Mouse (Mus musculus): Measurements from ENCODE around the gene Plxdc1. TPM values are rescaled to one million over a fixed set of nuclear protein-coding genes. Genes with fewer than 3 reads are reported as not detected.

Gene Plxdc1
- polyA plus RNA-seq (2015; fragmentation: Nextera tagmentation; extraction: Ambion mirVana), result 0.18 and 0.34 TPM in 2 replicates

GRCm38 (mm10) chr11:97985727-97986677 lies at the start of gene Plxdc1:
Plxdc1 (minus strand) TSS chr11:97986444.
- ATAC-seq (ENCODE audit: insufficient number of reproducible peaks, insufficient read depth, low FRiP score, low TSS enrichment, low read depth), result no peak
- WGBS, result 2% methylated on average over 62 of the region's 74 CpGs
- Histone ChIP-seq H3K27me3 (peaks cover 42% of the 10 kb centered on the region), H3K9ac (peak within 1 kb of the TSS; percentile 73), H3K36me3 (no peaks in the 10 kb centered on the region), H3K4me3 (peak within 1 kb of the TSS; percentile 71), H3K4me2 (peak within 1 kb of the TSS; percentile 89), H3K27ac (no peak within 1 kb of the TSS), H3K9me3 (no peaks in the 10 kb centered on the region), H3K4me1 (peaks cover 35% of the 10 kb centered on the region)

- Histone ChIP-seq H3K4me2 (peak overlapping the region; percentile 76), H3K9me3 (no peaks in the 10 kb centered on the region), H3K4me3 (peak overlapping the region; percentile 39), H3K36me3 (peaks cover 4% of the 10 kb centered on the region), H3K27ac (no peak overlapping the region), H3K9ac (peak overlapping the region; percentile 59), H3K27me3 (peaks cover 32% of the 10 kb centered on the region), H3K4me1 (peaks cover 25% of the 10 kb centered on the region)
- no peak for ATAC-seq (ENCODE audit: insufficient number of reproducible peaks, insufficient read depth, low FRiP score, low TSS enrichment, low read depth)
- under 1% methylated on average over 27 of the region's 27 CpGs for WGBS
Measured at GRCm38 (mm10) chr11:98035977-98036377, 49.7 kb upstream of the Plxdc1 start.

GRCm38 (mm10) chr11:98034840-98035239 lies 48.6 kb upstream of the Plxdc1 start:
- Histone ChIP-seq H3K9me3 (no peaks in the 10 kb centered on the region), H3K9ac (peak overlapping the region; percentile 51), H3K4me3 (no peak overlapping the region), H3K27ac (no peak overlapping the region), H3K27me3 (peaks cover 32% of the 10 kb centered on the region), H3K4me2 (no peak overlapping the region), H3K36me3 (peaks cover 16% of the 10 kb centered on the region), H3K4me1 (peaks cover 25% of the 10 kb centered on the region)
- no peak for ATAC-seq (ENCODE audit: insufficient number of reproducible peaks, insufficient read depth, low FRiP score, low TSS enrichment, low read depth)
- 27% methylated on average over 4 of the region's 4 CpGs for WGBS

GRCm38 (mm10) chr11:98034061-98034460 lies 47.8 kb upstream of the Plxdc1 start:
- Histone ChIP-seq H3K36me3 (peaks cover 24% of the 10 kb centered on the region), H3K4me2 (no peak overlapping the region), H3K27me3 (peaks cover 32% of the 10 kb centered on the region), H3K27ac (no peak overlapping the region), H3K9ac (no peak overlapping the region), H3K9me3 (no peaks in the 10 kb centered on the region), H3K4me1 (peaks cover 25% of the 10 kb centered on the region), H3K4me3 (no peak overlapping the region)
- WGBS, result 81% methylated on average over 5 of the region's 5 CpGs
- no peak for ATAC-seq (ENCODE audit: insufficient number of reproducible peaks, insufficient read depth, low FRiP score, low TSS enrichment, low read depth)

GRCm38 (mm10) chr11:98031443-98031770 lies 45.2 kb upstream of the Plxdc1 start:
- peaks cover 13% of the 10 kb centered on the region for H3K27me3 ChIP-seq
- H3K4me2 ChIP-seq, result no peak overlapping the region
- H3K4me3 ChIP-seq, result no peak overlapping the region
- H3K27ac ChIP-seq, result no peak overlapping the region
- peaks cover 29% of the 10 kb centered on the region for H3K4me1 ChIP-seq
- no peak overlapping the region for H3K9ac ChIP-seq
- peaks cover 34% of the 10 kb centered on the region for H3K36me3 ChIP-seq
- no peak for ATAC-seq (ENCODE audit: insufficient number of reproducible peaks, insufficient read depth, low FRiP score, low TSS enrichment, low read depth)
- no peaks in the 10 kb centered on the region for H3K9me3 ChIP-seq
- WGBS, result 4% methylated on average over 5 of the region's 5 CpGs

- no peak overlapping the region; the same call in 1 of the 2 replicates for H3K4me3 ChIP-seq
Measured at GRCm38 (mm10) chr11:98030701-98031442, 44.6 kb upstream of the Plxdc1 start.

GRCm38 (mm10) chr11:98027785-98028184 lies 41.5 kb upstream of the Plxdc1 start:
- peaks cover 24% of the 10 kb centered on the region for H3K4me1 ChIP-seq
- 15% methylated on average over 7 of the region's 7 CpGs for WGBS
- H3K4me3 ChIP-seq, result peak overlapping the region; percentile 99
- H3K9me3 ChIP-seq, result no peaks in the 10 kb centered on the region
- peak overlapping the region; percentile 100 for H3K9ac ChIP-seq
- no peak overlapping the region for H3K27ac ChIP-seq
- no peak for ATAC-seq (ENCODE audit: insufficient number of reproducible peaks, insufficient read depth, low FRiP score, low TSS enrichment, low read depth)
- no peaks in the 10 kb centered on the region for H3K27me3 ChIP-seq
- peak overlapping the region; percentile 92 for H3K4me2 ChIP-seq
- peaks cover 34% of the 10 kb centered on the region for H3K36me3 ChIP-seq

More at GRCm38 (mm10) chr11:98030701-98031442, 44.6 kb upstream of the Plxdc1 start:
- WGBS, result 47% methylated on average over 5 of the region's 5 CpGs
- peaks cover 26% of the 10 kb centered on the region for H3K4me1 ChIP-seq
- no peaks in the 10 kb centered on the region for H3K9me3 ChIP-seq
- H3K4me2 ChIP-seq, result no peak overlapping the region
- no peak overlapping the region for H3K27ac ChIP-seq
- H3K27me3 ChIP-seq, result peaks cover 8% of the 10 kb centered on the region
- no peak overlapping the region for H3K9ac ChIP-seq
- no peak for ATAC-seq (ENCODE audit: insufficient number of reproducible peaks, insufficient read depth, low FRiP score, low TSS enrichment, low read depth)
- peaks cover 34% of the 10 kb centered on the region for H3K36me3 ChIP-seq

- WGBS, result under 1% methylated on average over 18 of the region's 18 CpGs
- Histone ChIP-seq H3K9ac (peak overlapping the region; percentile 100), H3K9me3 (no peaks in the 10 kb centered on the region), H3K4me3 (peak overlapping the region; percentile 99), H3K36me3 (peaks cover 34% of the 10 kb centered on the region), H3K27ac (peak overlapping the region; percentile 94), H3K4me1 (peaks cover 24% of the 10 kb centered on the region), H3K4me2 (peak overlapping the region; percentile 92), H3K27me3 (no peaks in the 10 kb centered on the region)
- ATAC-seq (ENCODE audit: insufficient number of reproducible peaks, insufficient read depth, low FRiP score, low TSS enrichment, low read depth), result no peak
Measured at GRCm38 (mm10) chr11:98027297-98027688, 41.0 kb upstream of the Plxdc1 start.

GRCm38 (mm10) chr11:98026570-98027296 lies 40.5 kb upstream of the Plxdc1 start, which contains the start of gene Rpl19:
Rpl19 (plus strand) TSS chr11:98026710.
- no peaks in the 10 kb centered on the region for H3K27me3 ChIP-seq
- no peaks in the 10 kb centered on the region for H3K9me3 ChIP-seq
- ATAC-seq (ENCODE audit: insufficient number of reproducible peaks, insufficient read depth, low FRiP score, low TSS enrichment, low read depth), result peak; percentile 61; the same call in 1 of the 2 replicates
- H3K4me3 ChIP-seq, result peak within 1 kb of the TSS; percentile 99
- H3K27ac ChIP-seq, result peak within 1 kb of the TSS; percentile 94
- peak within 1 kb of the TSS; percentile 92 for H3K4me2 ChIP-seq
- peaks cover 34% of the 10 kb centered on the region for H3K36me3 ChIP-seq
- H3K9ac ChIP-seq, result peak within 1 kb of the TSS; percentile 100
- peaks cover 25% of the 10 kb centered on the region for H3K4me1 ChIP-seq
- WGBS, result under 1% methylated on average over 69 of the region's 69 CpGs

GRCm38 (mm10) chr11:98026248-98026569 lies 40.0 kb upstream of the Plxdc1 start:
- WGBS, result 7% methylated on average over 15 of the region's 15 CpGs
- Histone ChIP-seq H3K27ac (peak overlapping the region; percentile 94), H3K9ac (peak overlapping the region; percentile 100), H3K27me3 (no peaks in the 10 kb centered on the region), H3K4me1 (peaks cover 30% of the 10 kb centered on the region), H3K9me3 (no peaks in the 10 kb centered on the region), H3K4me3 (peak overlapping the region; percentile 99), H3K4me2 (peak overlapping the region; percentile 92), H3K36me3 (peaks cover 32% of the 10 kb centered on the region)
- no peak for ATAC-seq (ENCODE audit: insufficient number of reproducible peaks, insufficient read depth, low FRiP score, low TSS enrichment, low read depth)

GRCm38 (mm10) chr11:98024516-98024915 lies 38.3 kb upstream of the Plxdc1 start:
- Histone ChIP-seq H3K4me1 (peaks cover 47% of the 10 kb centered on the region), H3K36me3 (peaks cover 16% of the 10 kb centered on the region), H3K4me3 (no peak overlapping the region), H3K4me2 (no peak overlapping the region), H3K9me3 (no peaks in the 10 kb centered on the region), H3K27me3 (no peaks in the 10 kb centered on the region), H3K9ac (0 out of 2 replicates have a peak overlapping the region, but pooled peaks have one; percentile 7), H3K27ac (no peak overlapping the region)
- WGBS, result 84% methylated on average over 3 of the region's 3 CpGs
- ATAC-seq (ENCODE audit: insufficient number of reproducible peaks, insufficient read depth, low FRiP score, low TSS enrichment, low read depth), result no peak
